Mouse (Mus musculus) spleen, adult 2 months (tissue): Measurements from ENCODE around the gene Rin2. TPM values are rescaled to one million over a fixed set of nuclear protein-coding genes. Genes with fewer than 3 reads are reported as not detected.

Source experiments
- DNase-seq, 2 experiments: peaks; one replicate each; pipeline versions ENCODE4 v3.0.0 to v3.0.0-alpha.2; 2012 to 2021; ENCODE audit warnings: low spot score in 2 of 2, low read depth in 1 of 2
- H3K27ac ChIP-seq: fragments of 200-500 bp; 2 replicates; pipeline ENCODE4 v1.5.1; 2012; ENCODE audit warnings: low read length, inconsistent platforms; ENCODE audit not compliant: insufficient read depth
- H3K27me3 ChIP-seq: fragments of 200-500 bp; 2 replicates; pipeline ENCODE4 v1.6.1; 2012; ENCODE audit warnings: mild to moderate bottlenecking, moderate library complexity, low read length, inconsistent platforms; ENCODE audit not compliant: control insufficient read depth, insufficient read depth
- H3K36me3 ChIP-seq: fragments of 200-500 bp; 2 replicates; pipeline ENCODE4 v1.6.1; 2012; ENCODE audit warnings: mild to moderate bottlenecking, low read length, inconsistent platforms; ENCODE audit not compliant: control insufficient read depth, insufficient read depth
- H3K4me1 ChIP-seq: fragments of 200-500 bp; 2 replicates; pipeline ENCODE4 v1.6.1; 2011; ENCODE audit warnings: inconsistent platforms; ENCODE audit not compliant: control insufficient read depth, insufficient read depth, insufficient read length
- H3K4me3 ChIP-seq: fragments of 200-500 bp; 2 replicates; pipeline ENCODE4 v1.5.1; 2011; ENCODE audit warnings: mild to moderate bottlenecking, inconsistent platforms; ENCODE audit not compliant: insufficient read depth, insufficient read length; ENCODE audit errors: extremely low read depth
- CTCF ChIP-seq: fragments of 200-500 bp; IDR thresholded peaks from 2 replicates; pipeline ENCODE4 v1.5.1; 2011; ENCODE audit warnings: mild to moderate bottlenecking, inconsistent platforms; ENCODE audit not compliant: insufficient read depth, insufficient read length, insufficient replicate concordance; ENCODE audit errors: extremely low read depth
- POLR2A ChIP-seq: fragments of 200-500 bp; IDR thresholded peaks from 2 replicates; pipeline ENCODE4 v1.6.1; 2011; ENCODE audit warnings: low read depth, low read length, inconsistent platforms
- WGBS: fragments of 180-500 bp; shearing (Covaris S2); methylation state at CpG from one replicate; pipeline ENCODE4 v1.1.7; 2018; 5-methylcytosine and 5-hydroxymethylcytosine counted together
- polyA plus RNA-seq: library from polyadenylated mRNA; depleted of rRNA; stranded (reverse); fragments of >200 nt; gene quantifications from 2 replicates; pipeline ENCODE4 v1.2.3, GENCODE M21; 2012

Gene Rin2
- polyA plus RNA-seq, 1 experiment: 2.2 TPM

- no peak for DNase-seq
- Histone ChIP-seq H3K27me3 (no peaks in the 10 kb centered on the region), H3K36me3 (no peaks in the 10 kb centered on the region), H3K4me3 (no peak overlapping the region), H3K27ac (no peak overlapping the region), H3K4me1 (no peaks in the 10 kb centered on the region)
- no peak for TF ChIP-seq POLR2A
- no peak for TF ChIP-seq CTCF
These were observed 86.4 kb downstream of the Rin2 start for GRCm38 (mm10) chr2:145761436-145761835.

- H3K4me1 ChIP-seq: no peaks in the 10 kb centered on the region
- no peak overlapping the region for H3K27ac ChIP-seq
- no peaks in the 10 kb centered on the region for H3K27me3 ChIP-seq
- 83% methylated on average over 10 of the region's 10 CpGs for WGBS
- no peak for TF ChIP-seq POLR2A
- TF ChIP-seq CTCF: no peak
- no peaks in the 10 kb centered on the region for H3K36me3 ChIP-seq
- H3K4me3 ChIP-seq: no peak overlapping the region
- DNase-seq: no peak
These were observed 94.9 kb downstream of the Rin2 start for GRCm38 (mm10) chr2:145769964-145770363.

- TF ChIP-seq POLR2A (no peak), CTCF (no peak)
- H3K27ac ChIP-seq: no peak overlapping the region
- no peaks in the 10 kb centered on the region for H3K36me3 ChIP-seq
- no peaks in the 10 kb centered on the region for H3K4me1 ChIP-seq
- H3K27me3 ChIP-seq: no peaks in the 10 kb centered on the region
- DNase-seq: no peak
- no peak overlapping the region for H3K4me3 ChIP-seq
- WGBS: 90% methylated on average over 7 of the region's 7 CpGs
These were observed 95.9 kb downstream of the Rin2 start for GRCm38 (mm10) chr2:145770730-145771536.

GRCm38 (mm10) chr2:145783247-145783646, 108.2 kb downstream of the Rin2 start:
- no peak for TF ChIP-seq POLR2A
- TF ChIP-seq CTCF: no peak
- Histone ChIP-seq H3K4me3 (no peak overlapping the region), H3K27ac (no peak overlapping the region), H3K36me3 (no peaks in the 10 kb centered on the region), H3K4me1 (no peaks in the 10 kb centered on the region), H3K27me3 (no peaks in the 10 kb centered on the region)
- WGBS: 28% methylated on average over 6 of the region's 6 CpGs
- DNase-seq: no peak

- Histone ChIP-seq H3K36me3 (no peaks in the 10 kb centered on the region), H3K4me1 (no peaks in the 10 kb centered on the region), H3K27me3 (no peaks in the 10 kb centered on the region), H3K27ac (no peak overlapping the region), H3K4me3 (no peak overlapping the region)
- TF ChIP-seq CTCF (no peak), POLR2A (no peak)
- DNase-seq: no peak
- WGBS: 85% methylated on average over 13 of the region's 13 CpGs
These were observed 109.4 kb downstream of the Rin2 start for GRCm38 (mm10) chr2:145784246-145784935.

- H3K36me3 ChIP-seq: no peaks in the 10 kb centered on the region
- WGBS: 77% methylated on average over 1 of the region's 1 CpGs
- no peak for DNase-seq
- H3K27ac ChIP-seq: no peak overlapping the region
- no peak overlapping the region for H3K4me3 ChIP-seq
- H3K27me3 ChIP-seq: no peaks in the 10 kb centered on the region
- H3K4me1 ChIP-seq: no peaks in the 10 kb centered on the region
- TF ChIP-seq CTCF (no peak), POLR2A (no peak)
These were observed 109.9 kb downstream of the Rin2 start for GRCm38 (mm10) chr2:145784964-145785363.
